Mouse (Mus musculus) liver, adult 2 months (tissue): ENCODE measurements at regions not wholly inside any gene's neighbourhood (a gene's known extent, or its start where the extent isn't known, plus 50 kb on each side); places are given as distances from the start of the nearest gene placed in this dataset.

Experiments used
- DNase-seq: peaks from one replicate; pipeline ENCODE4 v3.0.0-alpha.2; 2011; ENCODE audit warnings: low read depth, low spot score; ENCODE audit errors: extremely low read depth
- H3K27ac ChIP-seq: fragments of 200-500 bp; replicated peaks from 2 replicates; pipeline ENCODE4 v1.5.1; 2012; ENCODE audit warnings: low read depth, mild to moderate bottlenecking, control low read depth, inconsistent platforms, low read length; ENCODE audit not compliant: insufficient read depth
- H3K27me3 ChIP-seq: fragments of 200-500 bp; 2 replicates; pipeline ENCODE4 v1.6.1; 2012; ENCODE audit warnings: mild to moderate bottlenecking, moderate library complexity, low read length, inconsistent platforms; ENCODE audit not compliant: control insufficient read depth, insufficient read depth
- H3K36me3 ChIP-seq: fragments of 200-500 bp; 2 replicates; pipeline ENCODE4 v1.6.1; 2012; ENCODE audit warnings: low read length, inconsistent platforms; ENCODE audit not compliant: control insufficient read depth, insufficient read depth
- H3K4me1 ChIP-seq: fragments of 200-500 bp; 2 replicates; pipeline ENCODE4 v1.6.1; 2011; ENCODE audit warnings: low read length; ENCODE audit not compliant: control insufficient read depth, insufficient read depth
- H3K4me3 ChIP-seq: fragments of 200-500 bp; 2 replicates; pipeline ENCODE4 v1.5.1; 2011; ENCODE audit warnings: low read depth, mild to moderate bottlenecking, control low read depth, low read length, moderate library complexity; ENCODE audit not compliant: insufficient read depth
- H3K79me2 ChIP-seq: fragments of 200-500 bp; 2 replicates; pipeline ENCODE4 v1.6.1; 2012; ENCODE audit warnings: inconsistent platforms, mild to moderate bottlenecking, low read length, moderate library complexity; ENCODE audit not compliant: control insufficient read depth, insufficient read depth
- H3K9ac ChIP-seq: fragments of 200-500 bp; 2 replicates; pipeline ENCODE4 v1.6.1; 2012; ENCODE audit warnings: low read depth, mild to moderate bottlenecking, control low read depth, inconsistent platforms, low read length
- CTCF ChIP-seq: fragments of 200-500 bp; IDR thresholded peaks from 2 replicates; pipeline ENCODE4 v1.5.1; 2011; ENCODE audit warnings: low read depth, low read length, control low read depth
- POLR2A ChIP-seq: fragments of 200-500 bp; IDR thresholded peaks from 2 replicates; pipeline ENCODE4 v1.6.1; 2011; ENCODE audit warnings: low read length, control low read depth; ENCODE audit not compliant: insufficient read depth; ENCODE audit errors: extremely low read depth
- WGBS: fragments of 180-500 bp; shearing (Covaris S2); methylation state at CpG from one replicate; pipeline ENCODE4 v1.1.7; 2018; 5-methylcytosine and 5-hydroxymethylcytosine counted together

DNA sequence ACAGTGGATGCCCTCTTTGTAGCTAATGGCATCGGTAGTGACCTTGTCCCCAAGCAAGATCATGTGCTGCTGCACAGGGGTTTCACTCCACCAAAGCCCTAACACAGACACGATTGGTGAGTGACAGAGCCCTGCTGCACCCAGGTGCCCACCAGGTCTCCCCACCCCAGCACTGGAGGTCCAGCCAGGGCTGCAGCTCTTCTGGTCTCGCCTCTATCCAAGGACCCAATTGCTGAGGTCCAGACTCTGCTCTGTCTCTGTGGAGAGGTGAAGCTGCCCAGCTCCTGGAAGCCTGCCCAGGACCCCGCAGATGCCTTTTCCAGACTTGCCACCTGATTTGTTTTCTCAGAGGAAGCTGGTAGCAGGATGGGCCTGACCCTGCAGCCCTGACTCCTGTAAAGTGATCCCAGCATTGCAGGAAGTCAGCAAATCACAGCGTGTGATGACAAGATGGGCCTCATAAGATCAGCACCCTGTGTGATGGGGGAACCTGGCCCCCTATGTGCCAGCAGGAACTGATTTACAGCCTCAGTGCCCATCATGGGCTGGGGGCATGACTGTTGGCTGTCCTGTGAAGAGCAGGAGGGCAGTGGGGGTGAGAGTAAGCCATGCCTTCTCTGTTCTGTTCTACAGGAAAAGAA lies 116.5 kb upstream of the Gm3448 start:
- Histone ChIP-seq H3K36me3 (no peaks in the 10 kb centered on the region), H3K27me3 (no peaks in the 10 kb centered on the region), H3K4me3 (no peak overlapping the region), H3K27ac (no peak overlapping the region), H3K4me1 (peaks cover 3% of the 10 kb centered on the region; the same call in 1 of the 2 replicates), H3K9ac (no peak overlapping the region), H3K79me2 (no peaks in the 10 kb centered on the region)
- TF ChIP-seq CTCF (no peak), POLR2A (no peak)
- DNase-seq, result no peak
- WGBS, result 81% methylated on average over 5 of the region's 5 CpGs

DNA sequence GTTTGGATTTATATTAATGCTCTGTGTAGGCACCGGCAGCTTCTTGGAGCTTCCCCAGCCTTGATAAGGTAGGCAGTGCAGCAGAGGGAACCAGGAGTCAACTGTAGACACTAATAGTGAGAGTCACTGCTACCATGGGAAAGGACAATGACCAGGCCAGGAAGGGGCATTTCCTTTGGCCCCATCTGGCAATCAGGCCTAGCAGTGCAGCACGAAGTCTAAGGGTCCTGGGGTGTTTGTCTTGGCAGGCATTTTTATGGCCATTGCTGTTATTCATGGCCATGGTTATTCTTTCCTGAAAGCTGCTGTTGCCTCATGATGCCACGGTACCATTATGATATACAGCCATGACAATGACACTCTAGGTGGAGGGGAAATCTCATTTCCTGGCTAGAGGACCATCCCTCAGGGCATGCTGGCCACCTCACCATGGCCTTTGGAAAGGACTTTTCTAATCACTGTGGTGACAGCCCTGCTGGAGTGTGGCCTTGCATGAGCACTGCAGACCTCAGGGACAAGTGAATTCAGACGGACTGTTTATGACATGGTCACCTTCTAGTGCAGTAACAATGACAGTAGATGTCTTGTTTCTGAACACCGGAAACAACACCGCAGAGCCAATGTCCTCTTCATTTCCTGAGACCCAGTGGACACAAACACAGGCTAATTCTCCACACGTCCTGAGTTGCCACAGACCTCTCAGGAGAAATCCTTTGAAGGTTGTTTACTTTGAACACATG lies 111.8 kb upstream of the Gm3448 start:
- Histone ChIP-seq H3K4me1 (peaks cover 3% of the 10 kb centered on the region; the same call in 1 of the 2 replicates), H3K79me2 (no peaks in the 10 kb centered on the region), H3K36me3 (no peaks in the 10 kb centered on the region), H3K9ac (no peak overlapping the region), H3K27me3 (no peaks in the 10 kb centered on the region), H3K4me3 (no peak overlapping the region), H3K27ac (no peak overlapping the region)
- DNase-seq, result peak; percentile 23
- no peak for TF ChIP-seq CTCF
- no peak for TF ChIP-seq POLR2A
- 60% methylated on average over 7 of the region's 7 CpGs for WGBS

DNA sequence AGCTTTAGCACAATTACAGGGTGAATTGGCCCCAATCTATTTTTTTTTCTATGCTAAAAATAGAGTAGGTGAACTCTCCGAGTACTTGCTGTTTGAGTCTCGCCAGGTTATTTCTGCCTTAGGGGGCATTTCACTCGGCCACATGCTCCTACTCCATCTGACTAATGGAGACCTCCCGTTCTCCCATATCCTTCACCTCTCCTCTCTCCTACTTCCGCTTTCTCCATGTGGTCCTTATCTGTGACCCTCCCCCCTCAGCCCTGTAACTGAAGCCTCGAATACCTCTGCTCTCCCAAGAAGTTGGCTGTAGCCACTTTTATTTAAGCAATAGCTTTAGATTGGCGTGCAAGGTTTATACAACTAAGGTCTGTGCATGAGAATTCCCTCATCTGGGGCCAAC lies 111.1 kb upstream of the Gm3448 start:
- Histone ChIP-seq H3K79me2 (no peaks in the 10 kb centered on the region), H3K4me1 (peaks cover 3% of the 10 kb centered on the region; the same call in 1 of the 2 replicates), H3K27ac (no peak overlapping the region), H3K27me3 (no peaks in the 10 kb centered on the region), H3K9ac (no peak overlapping the region), H3K36me3 (no peaks in the 10 kb centered on the region), H3K4me3 (no peak overlapping the region)
- no peak for DNase-seq
- TF ChIP-seq POLR2A (no peak), CTCF (no peak)
- WGBS, result 85% methylated on average over 7 of the region's 7 CpGs

DNA sequence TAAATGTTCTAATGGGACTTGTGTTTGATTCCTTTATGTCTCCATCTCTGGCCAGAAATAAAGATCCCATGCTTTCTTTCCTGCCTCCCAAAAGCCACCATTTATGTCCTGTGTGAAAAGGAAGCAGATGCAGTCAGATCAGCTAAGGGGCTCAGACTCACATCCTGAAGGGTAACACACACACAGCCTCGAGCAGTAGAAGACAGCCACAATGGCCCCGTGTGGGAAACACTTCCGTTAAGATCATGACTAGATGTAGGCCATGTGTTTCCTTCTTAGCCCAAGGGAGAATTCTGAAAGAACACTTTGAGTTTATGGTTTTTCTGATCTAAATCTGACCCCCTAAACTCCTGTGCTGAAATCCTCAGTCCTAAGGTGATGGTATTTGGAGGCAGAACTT lies 110.4 kb upstream of the Gm3448 start:
- Histone ChIP-seq H3K36me3 (no peaks in the 10 kb centered on the region), H3K4me3 (no peak overlapping the region), H3K79me2 (no peaks in the 10 kb centered on the region), H3K4me1 (peaks cover 3% of the 10 kb centered on the region), H3K27me3 (no peaks in the 10 kb centered on the region), H3K27ac (no peak overlapping the region), H3K9ac (no peak overlapping the region)
- TF ChIP-seq CTCF (no peak), POLR2A (no peak)
- no peak for DNase-seq
- WGBS, result 80% methylated on average over 3 of the region's 3 CpGs

DNA sequence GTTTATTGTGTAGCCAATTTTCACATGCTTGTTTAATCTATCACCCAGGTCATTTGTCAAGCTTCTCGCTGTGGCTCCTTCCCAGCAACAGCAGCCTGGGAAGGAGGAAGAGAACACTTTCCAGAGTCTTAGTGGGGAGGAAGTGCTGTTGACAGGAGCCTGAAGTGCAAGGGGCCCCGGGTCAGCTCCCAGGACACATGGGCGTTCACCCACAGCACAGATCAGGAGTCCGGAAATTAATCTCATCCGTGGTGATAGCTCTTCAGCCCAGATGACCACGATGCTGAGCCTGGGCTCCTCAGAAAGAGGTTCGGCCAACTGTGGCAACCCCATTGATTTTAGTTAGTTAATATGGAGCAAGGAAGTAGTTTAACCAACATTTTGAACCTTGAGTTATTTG lies 105.3 kb upstream of the Gm3448 start:
- WGBS, result 36% methylated on average over 7 of the region's 7 CpGs
- H3K27me3 ChIP-seq, result no peaks in the 10 kb centered on the region
- H3K9ac ChIP-seq, result no peak overlapping the region
- no peaks in the 10 kb centered on the region for H3K36me3 ChIP-seq
- H3K27ac ChIP-seq, result no peak overlapping the region
- no peak for DNase-seq
- no peak for TF ChIP-seq POLR2A
- TF ChIP-seq CTCF, result no peak
- H3K4me3 ChIP-seq, result no peak overlapping the region
- no peaks in the 10 kb centered on the region for H3K79me2 ChIP-seq
- H3K4me1 ChIP-seq, result peaks cover 3% of the 10 kb centered on the region; the same call in 1 of the 2 replicates
